Mouse (Mus musculus) bone marrow macrophage, adult 2 months (primary cell): Measurements from ENCODE around the gene Slc25a39. TPM values are rescaled to one million over a fixed set of nuclear protein-coding genes. Genes with fewer than 3 reads are reported as not detected.
A peak's percentile ranks its signal among the peaks of the same experiment; 100 is the strongest.

Experiments
- H3K27ac ChIP-seq: 2 replicates; pipeline ENCODE4 v1.5.1; 2012; ENCODE audit warnings: low read depth, low read length; ENCODE audit not compliant: insufficient read depth
- H3K4me1 ChIP-seq: 2 replicates; pipeline ENCODE4 v1.6.1; 2012; ENCODE audit warnings: low read length; ENCODE audit not compliant: control insufficient read depth, insufficient read depth
- H3K4me3 ChIP-seq: 2 replicates; pipeline ENCODE4 v1.5.1; 2012; ENCODE audit warnings: mild to moderate bottlenecking, low read length, moderate library complexity; ENCODE audit not compliant: insufficient read depth
- CTCF ChIP-seq: IDR thresholded peaks from 2 replicates; pipeline ENCODE4 v1.5.1; 2012; ENCODE audit warnings: low read depth, mild to moderate bottlenecking, low read length, moderate library complexity
- POLR2A ChIP-seq: IDR thresholded peaks from 2 replicates; pipeline ENCODE4 v1.6.1; 2012; ENCODE audit warnings: mild to moderate bottlenecking, low read depth, low read length, borderline replicate concordance
- polyA plus RNA-seq: library from polyadenylated mRNA; stranded (reverse); fragments of >200 nt; gene quantifications from 2 replicates; pipeline ENCODE4 v1.2.4, GENCODE M21; 2012; ENCODE audit not compliant: missing spikeins, insufficient read depth, insufficient read length

The Slc25a39 gene
- polyA plus RNA-seq, 1 experiment, result 173 TPM

DNA sequence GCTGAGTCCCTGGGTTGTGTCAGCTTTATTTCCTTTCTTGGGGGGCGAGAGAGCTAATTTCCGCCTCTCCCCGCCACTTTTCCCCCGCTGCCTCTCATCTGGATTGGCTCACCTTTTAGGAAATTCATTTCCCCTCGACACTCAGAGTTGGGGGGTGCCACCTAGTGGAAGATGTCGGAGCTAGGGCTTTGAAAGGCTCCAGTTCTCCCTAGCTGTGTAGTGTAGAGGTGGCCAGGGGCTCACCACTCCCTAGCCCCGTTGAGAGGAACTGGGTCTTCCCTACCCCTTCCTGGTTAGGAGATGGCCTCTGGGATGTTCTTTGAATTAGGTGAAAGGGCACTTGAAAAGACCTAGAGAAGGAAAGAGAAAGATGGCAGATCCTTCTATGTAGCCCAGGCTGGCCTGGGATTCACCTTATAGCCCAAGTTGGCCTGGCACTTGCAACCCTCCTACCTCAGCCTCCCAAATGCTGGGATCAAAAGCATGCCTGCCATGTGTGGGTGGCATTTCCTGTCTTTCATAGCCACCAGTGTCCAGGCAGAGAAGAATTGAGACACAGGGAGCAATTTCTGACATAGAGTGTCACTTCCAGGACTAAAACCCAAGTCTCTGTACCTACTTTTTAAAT, 23.4 kb upstream of the Slc25a39 start:
- Histone ChIP-seq H3K4me1 (peaks cover 15% of the 10 kb centered on the region), H3K27ac (peak overlapping the region; percentile 98), H3K4me3 (peak overlapping the region; percentile 88)
- TF ChIP-seq POLR2A (no peak), CTCF (no peak; the same call in 1 of the 2 replicates)

DNA sequence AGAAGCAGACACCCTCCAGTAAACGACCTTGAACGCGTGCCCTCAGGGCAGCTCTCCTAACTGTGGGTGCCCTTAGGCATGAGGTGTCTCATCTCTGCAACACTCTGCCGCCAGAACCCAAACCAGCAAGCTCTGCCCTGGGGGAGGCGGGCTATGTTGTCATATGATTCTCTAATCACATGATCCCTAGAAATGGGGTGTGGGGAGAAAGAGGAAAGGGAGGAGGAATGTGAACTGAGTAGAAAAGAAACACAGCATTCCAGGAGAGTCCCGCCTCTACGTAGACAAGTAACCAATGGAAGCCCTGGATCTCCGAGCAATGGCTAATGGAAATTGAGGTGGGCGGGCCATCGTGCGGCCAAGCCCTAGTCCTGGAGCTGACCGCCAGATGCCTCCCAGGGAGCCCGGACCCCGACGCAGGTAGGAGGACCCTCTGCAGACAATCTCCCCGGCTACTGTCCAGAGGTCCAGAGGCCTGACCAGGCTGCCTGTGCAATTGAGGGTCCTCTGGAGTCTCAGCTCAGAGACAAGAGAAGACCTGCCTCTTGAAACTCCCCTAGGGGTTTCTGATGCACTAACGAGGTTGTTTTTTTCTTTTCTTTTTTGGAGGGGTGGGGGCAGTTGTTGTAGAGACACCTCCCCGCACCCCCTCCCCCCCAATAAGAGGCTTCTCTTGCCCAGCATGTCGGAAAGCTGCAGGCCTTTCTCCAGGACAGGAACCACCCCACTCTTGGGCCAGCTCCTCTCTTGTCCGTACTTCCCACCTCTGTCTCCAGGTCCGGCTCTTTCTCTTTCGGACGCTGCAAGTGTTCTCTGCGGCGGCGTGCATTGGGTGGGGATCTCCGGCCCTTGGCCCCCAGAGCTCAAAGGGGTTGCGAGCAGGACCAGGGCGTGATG, 22.6 kb upstream of the Slc25a39 start, which contains the start of gene Grn:
Grn (plus strand) TSS at position 195 of the 897 bp plus-strand sequence.
- Histone ChIP-seq H3K4me3 (peak within 1 kb of the TSS; percentile 88), H3K4me1 (peaks cover 19% of the 10 kb centered on the region), H3K27ac (peak within 1 kb of the TSS; percentile 98)
- TF ChIP-seq CTCF (no peak), POLR2A (peak; percentile 92)

DNA sequence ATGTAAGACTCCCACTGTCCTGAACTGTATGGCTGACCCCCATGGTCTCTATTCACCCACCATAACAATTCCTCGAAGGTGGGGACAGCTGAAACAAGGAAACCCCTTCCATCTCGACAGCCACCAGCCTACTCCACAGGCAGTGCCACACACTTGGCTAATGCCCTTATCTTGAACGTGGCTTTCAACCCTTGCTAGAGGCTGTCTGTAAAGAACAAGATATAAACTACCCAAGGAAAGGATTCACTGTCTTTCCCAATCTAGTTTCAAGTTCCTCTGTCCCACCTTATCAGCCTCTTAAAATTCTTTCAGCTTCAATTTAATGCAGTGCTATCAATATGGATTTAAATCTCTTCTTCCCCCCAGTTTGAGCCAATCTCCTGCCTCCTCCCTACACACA, 21.8 kb upstream of the Slc25a39 start:
- Histone ChIP-seq H3K4me3 (peak overlapping the region; percentile 87), H3K4me1 (peaks cover 22% of the 10 kb centered on the region), H3K27ac (peak overlapping the region; percentile 97)
- TF ChIP-seq POLR2A, result no peak
- TF ChIP-seq CTCF, result no peak

DNA sequence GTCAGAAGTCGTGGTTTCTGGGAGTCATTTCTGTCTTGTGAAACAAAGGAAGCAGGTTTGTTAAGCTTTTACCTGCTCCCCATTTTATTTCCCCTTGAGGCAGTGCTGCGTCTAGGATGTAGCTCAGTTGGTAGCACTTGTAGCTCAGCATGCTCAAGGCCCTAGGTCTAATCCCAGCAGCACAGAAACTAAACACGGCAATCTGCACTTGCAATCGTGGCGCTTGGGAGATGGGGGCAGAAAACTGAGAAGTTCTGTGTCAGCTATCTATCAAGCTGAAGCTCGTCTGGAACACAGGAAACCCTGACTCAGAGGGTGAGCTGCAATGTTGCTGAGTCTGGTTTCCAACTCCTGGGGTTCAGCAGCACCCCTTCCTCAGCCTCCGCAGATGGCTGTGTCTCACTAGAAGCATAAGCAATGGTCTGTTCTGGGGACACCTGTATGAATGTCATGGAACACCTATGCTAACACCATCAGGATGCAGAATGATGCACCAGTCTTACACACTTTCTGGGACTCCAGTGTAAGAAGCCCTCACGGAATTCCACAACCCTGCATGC, 21.3 kb upstream of the Slc25a39 start:
- H3K4me3 ChIP-seq, result peak overlapping the region; percentile 87
- TF ChIP-seq CTCF (no peak), POLR2A (no peak)
- peaks cover 27% of the 10 kb centered on the region for H3K4me1 ChIP-seq
- H3K27ac ChIP-seq, result peak overlapping the region; percentile 97

DNA sequence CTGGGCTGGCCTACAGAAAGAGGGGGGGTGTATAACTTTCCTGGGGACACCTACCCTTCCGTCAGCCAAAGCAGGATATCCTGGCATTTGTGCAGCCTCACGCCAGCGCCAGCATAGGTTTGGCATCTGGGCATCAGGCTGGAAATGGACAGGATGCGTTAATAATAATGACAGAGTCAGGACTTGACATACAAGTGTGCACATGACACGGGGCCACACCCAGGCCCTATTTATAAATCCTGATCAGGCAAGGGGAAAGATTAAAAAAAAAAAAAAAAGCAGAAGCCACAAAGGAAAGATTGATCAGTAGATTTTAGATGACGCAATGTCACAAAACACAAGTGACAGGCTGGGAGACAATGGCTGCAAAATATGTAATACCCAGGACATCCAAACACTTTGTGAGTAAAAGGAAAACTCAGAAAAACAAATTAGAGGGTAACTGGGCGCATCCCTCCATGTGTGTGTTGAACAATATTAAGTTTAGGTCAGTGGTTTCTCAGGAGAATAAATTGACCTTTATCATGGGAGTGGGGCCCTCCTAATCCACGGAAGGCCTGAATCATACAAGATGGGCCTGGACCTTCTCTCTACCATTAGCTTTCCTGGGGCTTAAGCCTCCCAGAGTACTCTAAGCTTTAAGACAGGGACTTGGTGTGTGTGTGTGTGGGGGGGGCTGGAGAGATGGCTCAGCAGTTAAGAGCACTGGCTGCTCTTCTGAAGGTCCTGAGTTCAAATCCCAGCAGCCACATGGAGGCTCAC, 18.0 kb upstream of the Slc25a39 start:
- peak overlapping the region; percentile 48 for H3K4me3 ChIP-seq
- H3K27ac ChIP-seq, result peak overlapping the region; percentile 95
- TF ChIP-seq CTCF, result no peak
- peaks cover 28% of the 10 kb centered on the region for H3K4me1 ChIP-seq

DNA sequence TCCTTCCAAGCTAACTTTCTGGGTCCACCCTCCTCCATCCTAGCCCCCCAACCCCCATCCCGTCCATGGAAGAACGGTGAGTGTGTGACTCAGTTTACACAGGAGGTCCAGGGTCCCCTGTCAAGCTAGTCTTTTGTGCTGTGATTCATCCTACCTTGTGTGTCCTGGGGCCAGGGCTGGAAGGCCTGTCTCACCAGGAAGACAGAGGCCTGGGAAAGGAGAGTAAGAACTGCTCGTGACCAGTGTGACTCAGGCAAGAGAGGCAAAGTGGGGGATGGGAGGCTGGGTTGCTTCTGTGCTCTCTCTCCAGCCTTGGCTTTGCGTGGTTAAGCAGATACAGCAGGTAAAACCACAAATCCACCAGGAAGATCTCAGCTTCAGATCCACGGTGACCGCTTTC, 16.9 kb upstream of the Slc25a39 start:
- peak overlapping the region; percentile 95 for H3K27ac ChIP-seq
- H3K4me1 ChIP-seq, result peaks cover 28% of the 10 kb centered on the region
- TF ChIP-seq POLR2A, result no peak
- no peak for TF ChIP-seq CTCF
- H3K4me3 ChIP-seq, result peak overlapping the region; percentile 48

DNA sequence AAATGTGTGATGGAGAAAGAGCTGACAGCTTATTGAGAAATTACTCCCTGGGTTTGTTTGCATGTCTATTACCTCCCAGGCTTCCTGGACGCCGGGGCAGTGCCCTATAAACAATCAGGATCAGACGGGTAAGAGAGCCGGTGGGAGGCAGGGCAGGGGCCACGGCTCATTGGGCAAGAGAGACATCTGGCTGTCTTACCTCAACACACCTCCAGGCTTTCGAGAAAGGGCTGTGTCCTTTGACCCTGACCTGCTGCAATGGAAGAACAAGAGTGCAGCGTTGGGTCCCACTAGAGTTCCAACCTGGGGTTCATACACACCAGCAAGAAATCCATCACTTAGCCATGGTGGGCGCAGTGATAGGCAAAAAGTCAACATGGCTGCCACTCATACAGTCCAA, 13.8 kb upstream of the Slc25a39 start:
- TF ChIP-seq POLR2A, result no peak
- no peak for TF ChIP-seq CTCF
- H3K27ac ChIP-seq, result no peak overlapping the region
- peaks cover 23% of the 10 kb centered on the region for H3K4me1 ChIP-seq
- no peak overlapping the region for H3K4me3 ChIP-seq

DNA sequence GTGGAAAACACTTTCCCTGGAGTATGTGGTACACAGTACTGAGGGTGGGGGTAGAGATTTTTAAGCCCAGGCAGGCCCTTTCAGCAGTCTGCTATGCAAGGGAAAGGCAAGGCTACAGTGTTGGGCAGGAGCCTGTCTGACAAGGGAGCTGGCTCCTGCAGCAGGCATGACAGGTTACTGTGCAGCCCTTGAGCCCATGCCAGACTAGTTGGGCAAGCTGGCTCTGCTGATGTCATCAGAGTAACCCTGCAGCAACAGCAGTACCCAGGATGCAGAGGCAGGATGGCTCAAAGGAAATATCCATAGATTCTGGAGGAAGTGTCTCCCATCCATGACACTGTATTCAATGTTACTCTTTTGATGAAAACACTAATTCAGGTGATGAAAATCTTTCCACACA, 11.1 kb upstream of the Slc25a39 start:
- Histone ChIP-seq H3K27ac (no peak overlapping the region), H3K4me3 (no peak overlapping the region), H3K4me1 (peaks cover 5% of the 10 kb centered on the region)
- no peak for TF ChIP-seq CTCF

DNA sequence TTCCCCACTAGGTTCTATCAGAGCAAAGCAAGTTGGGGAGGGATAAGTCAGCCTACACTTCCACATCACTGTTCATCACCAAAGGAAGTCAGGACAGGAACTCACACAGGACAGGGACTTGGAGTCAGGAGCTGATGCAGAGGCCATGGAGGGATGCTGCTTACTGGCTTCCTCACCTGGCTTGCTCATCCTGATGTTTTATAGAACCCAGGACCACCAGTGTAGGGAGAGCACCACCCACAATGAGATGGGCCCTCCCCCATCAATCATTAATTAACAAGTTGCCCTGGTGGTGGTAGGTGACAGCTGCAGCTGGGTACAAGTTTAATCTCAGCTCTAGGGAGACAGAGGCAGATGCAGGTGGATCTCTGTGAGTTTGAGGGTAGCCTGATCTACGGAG, 9.4 kb upstream of the Slc25a39 start:
- Histone ChIP-seq H3K4me1 (peaks cover 9% of the 10 kb centered on the region), H3K27ac (no peak overlapping the region), H3K4me3 (no peak overlapping the region)
- no peak for TF ChIP-seq CTCF
- no peak for TF ChIP-seq POLR2A
